Mouse (Mus musculus): ENCODE results near the gene Sp6. TPM values are rescaled to one million over a fixed set of nuclear protein-coding genes. Genes with fewer than 3 reads are reported as not detected.

Gene Sp6
- polyA plus RNA-seq, 1 experiment from 2014 or later: 0.09 TPM

GRCm38 (mm10) chr11:97041022-97041899 lies 28.1 kb downstream of the Sp6 start, which contains the start of the genes Lrrc46 and Mrpl10:
TSS of gene Lrrc46 (minus strand) at chr11:97041407.
TSS of gene Mrpl10 (plus strand) at chr11:97041560.
- no peaks in the 10 kb centered on the region for H3K9me3 ChIP-seq (ENCODE audit: control insufficient read depth, low read length)
- WGBS: under 1% methylated on average over 46 of the region's 48 CpGs

DNA sequence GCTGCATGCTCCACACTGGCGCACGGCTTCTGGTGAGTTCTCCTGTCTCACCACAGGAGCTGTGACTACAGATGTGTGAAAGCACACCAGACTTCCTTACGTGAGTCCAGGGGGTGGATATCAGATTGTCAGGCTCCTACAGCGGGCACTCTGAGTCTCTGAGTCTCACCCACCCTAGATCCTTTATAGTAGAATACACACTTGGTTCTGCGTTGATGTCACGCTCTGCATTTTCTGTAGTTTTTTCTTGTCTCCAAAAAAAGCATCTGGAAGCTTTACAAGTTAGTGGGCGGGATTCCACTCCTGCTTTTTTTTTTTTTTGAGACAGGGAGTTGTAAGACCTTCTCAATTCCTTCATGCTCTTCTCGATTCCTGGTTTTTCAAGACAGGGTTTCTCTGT lies 31.7 kb downstream of the Sp6 start:
- ATAC-seq (ENCODE audit: low read depth): no peak
- no peaks in the 10 kb centered on the region for H3K27me3 ChIP-seq (ENCODE audit: control insufficient read depth, insufficient read depth, low read length)
- H3K9ac ChIP-seq (replicated peaks; ENCODE audit: low read depth, low read length): no peak overlapping the region
- H3K4me2 ChIP-seq (ENCODE audit: low read depth, low read length): no peak overlapping the region
- no peak overlapping the region for H3K27ac ChIP-seq (ENCODE audit: low read depth, low read length)
- no peak overlapping the region for H3K4me3 ChIP-seq (ENCODE audit: low read depth, low read length)
- WGBS: 97% methylated on average over 8 of the region's 8 CpGs
- H3K9me3 ChIP-seq (ENCODE audit: control insufficient read depth, low read length): no peaks in the 10 kb centered on the region
- peaks cover 10% of the 10 kb centered on the region for H3K36me3 ChIP-seq (ENCODE audit: control insufficient read depth, insufficient read depth, low read length)
- peaks cover 8% of the 10 kb centered on the region; the same call in 1 of the 2 replicates for H3K4me1 ChIP-seq (ENCODE audit: control insufficient read depth, insufficient read depth, low read length)

More at GRCm38 (mm10) chr11:97041022-97041899, 28.1 kb downstream of the Sp6 start, which contains the start of the genes Lrrc46 and Mrpl10:
- H3K36me3 ChIP-seq (ENCODE audit: control insufficient read depth, insufficient read depth, low read length): no peaks in the 10 kb centered on the region; the same call in 1 of the 2 replicates
- peak within 1 kb of the TSS; percentile 62 for H3K4me3 ChIP-seq (ENCODE audit: low read depth, low read length)
- no peaks in the 10 kb centered on the region for H3K27me3 ChIP-seq (ENCODE audit: control insufficient read depth, insufficient read depth, low read length)
- ATAC-seq (ENCODE audit: low read depth): peak; percentile 88
- peak within 1 kb of the TSS; percentile 55; the same call in 1 of the 2 replicates for H3K27ac ChIP-seq (ENCODE audit: low read depth, low read length)
- peak within 1 kb of the TSS; percentile 81 for H3K9ac ChIP-seq (replicated peaks; ENCODE audit: low read depth, low read length)
- H3K4me1 ChIP-seq (ENCODE audit: control insufficient read depth, insufficient read depth, low read length): peaks cover 8% of the 10 kb centered on the region; the same call in 1 of the 2 replicates
- H3K4me2 ChIP-seq (ENCODE audit: low read depth, low read length): peak within 1 kb of the TSS; percentile 82

DNA sequence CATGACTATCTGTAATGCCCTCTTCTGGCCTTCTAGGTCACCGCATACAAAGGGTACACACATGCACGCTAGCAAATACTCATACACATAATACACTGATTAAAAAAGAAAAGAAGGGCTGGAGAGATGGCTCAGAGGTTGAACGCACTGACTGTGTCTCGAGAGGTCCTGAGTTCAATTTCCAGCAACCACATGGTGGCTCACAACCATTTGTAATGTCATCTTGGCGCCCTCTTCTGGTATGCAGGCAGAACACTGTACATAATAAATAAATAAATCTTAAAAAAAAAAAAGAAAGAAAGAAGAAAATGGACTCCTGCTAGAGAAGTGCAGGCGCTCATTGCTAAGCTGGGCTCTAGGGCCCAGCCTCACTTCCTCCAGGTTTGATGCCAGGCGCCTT lies 32.7 kb downstream of the Sp6 start:
- H3K27me3 ChIP-seq (ENCODE audit: control insufficient read depth, insufficient read depth, low read length): no peaks in the 10 kb centered on the region
- ATAC-seq (ENCODE audit: low read depth): no peak
- H3K4me3 ChIP-seq (ENCODE audit: low read depth, low read length): no peak overlapping the region
- H3K27ac ChIP-seq (ENCODE audit: low read depth, low read length): no peak overlapping the region
- peaks cover 15% of the 10 kb centered on the region; the same call in 1 of the 2 replicates for H3K4me1 ChIP-seq (ENCODE audit: control insufficient read depth, insufficient read depth, low read length)
- WGBS: 86% methylated on average over 7 of the region's 7 CpGs
- no peaks in the 10 kb centered on the region for H3K9me3 ChIP-seq (ENCODE audit: control insufficient read depth, low read length)
- H3K4me2 ChIP-seq (ENCODE audit: low read depth, low read length): no peak overlapping the region
- H3K36me3 ChIP-seq (ENCODE audit: control insufficient read depth, insufficient read depth, low read length): peaks cover 10% of the 10 kb centered on the region
- H3K9ac ChIP-seq (replicated peaks; ENCODE audit: low read depth, low read length): no peak overlapping the region

GRCm38 (mm10) chr11:97048090-97048650 lies 35.0 kb downstream of the Sp6 start:
- Histone ChIP-seq H3K27me3 (ENCODE audit: control insufficient read depth, insufficient read depth, low read length) (no peaks in the 10 kb centered on the region), H3K4me2 (ENCODE audit: low read depth, low read length) (no peak overlapping the region), H3K9me3 (ENCODE audit: control insufficient read depth, low read length) (no peaks in the 10 kb centered on the region), H3K27ac (ENCODE audit: low read depth, low read length) (no peak overlapping the region), H3K9ac (replicated peaks; ENCODE audit: low read depth, low read length) (no peak overlapping the region), H3K36me3 (ENCODE audit: control insufficient read depth, insufficient read depth, low read length) (peaks cover 13% of the 10 kb centered on the region), H3K4me3 (ENCODE audit: low read depth, low read length) (no peak overlapping the region), H3K4me1 (ENCODE audit: control insufficient read depth, insufficient read depth, low read length) (peaks cover 19% of the 10 kb centered on the region)
- 85% methylated on average over 8 of the region's 8 CpGs for WGBS
- ATAC-seq (ENCODE audit: low read depth): no peak

- Histone ChIP-seq H3K27ac (ENCODE audit: low read depth, low read length) (no peak overlapping the region), H3K36me3 (ENCODE audit: control insufficient read depth, insufficient read depth, low read length) (peaks cover 17% of the 10 kb centered on the region), H3K4me1 (ENCODE audit: control insufficient read depth, insufficient read depth, low read length) (peaks cover 19% of the 10 kb centered on the region), H3K4me3 (ENCODE audit: low read depth, low read length) (no peak overlapping the region), H3K9ac (replicated peaks; ENCODE audit: low read depth, low read length) (no peak overlapping the region), H3K27me3 (ENCODE audit: control insufficient read depth, insufficient read depth, low read length) (no peaks in the 10 kb centered on the region), H3K9me3 (ENCODE audit: control insufficient read depth, low read length) (no peaks in the 10 kb centered on the region), H3K4me2 (ENCODE audit: low read depth, low read length) (peak overlapping the region; percentile 55; the same call in 1 of the 2 replicates)
- WGBS: 80% methylated on average over 6 of the region's 6 CpGs
- ATAC-seq (ENCODE audit: low read depth): no peak
These were observed 36.4 kb downstream of the Sp6 start for GRCm38 (mm10) chr11:97049492-97050085.

DNA sequence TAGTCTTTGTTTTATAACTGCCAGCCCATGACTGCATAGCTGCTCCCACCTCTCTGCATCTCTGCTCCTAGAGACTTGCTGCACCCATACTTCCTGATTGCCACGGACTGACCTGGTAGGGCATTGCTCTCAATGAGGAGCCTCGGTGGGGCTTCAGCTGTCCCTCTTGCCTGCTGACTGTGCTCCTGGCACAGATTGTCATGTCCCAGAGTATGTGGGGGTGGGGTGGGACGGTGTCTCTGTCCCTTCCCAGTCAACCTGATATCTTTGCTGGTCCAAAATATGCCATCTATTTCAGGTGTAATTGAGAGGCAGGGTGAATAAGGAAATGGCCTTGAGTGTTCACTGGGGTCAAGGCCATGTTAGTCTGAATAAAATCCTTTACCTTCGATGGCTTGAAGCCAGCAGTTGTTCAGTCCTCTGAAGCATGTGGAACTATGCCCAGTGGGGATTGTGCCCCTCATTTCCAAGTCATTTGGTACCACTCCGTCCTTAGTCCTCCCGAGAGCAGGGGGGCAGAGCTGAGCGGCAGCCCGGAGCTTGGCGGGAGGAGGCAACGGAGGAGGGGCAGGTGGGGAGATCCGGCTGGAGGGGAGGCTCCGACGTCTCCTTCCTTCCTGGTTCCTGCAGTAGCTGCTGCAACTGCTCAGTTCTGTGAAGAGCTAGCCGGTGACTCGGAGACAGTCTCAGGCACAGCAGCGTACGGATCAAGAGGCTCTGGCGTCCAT lies 37.2 kb downstream of the Sp6 start, which contains the start of gene Osbpl7:
Osbpl7 (plus strand) TSS at position 413 of the 728 bp plus-strand sequence.
- H3K4me2 ChIP-seq (ENCODE audit: low read depth, low read length): peak within 1 kb of the TSS; percentile 55
- no peaks in the 10 kb centered on the region for H3K9me3 ChIP-seq (ENCODE audit: control insufficient read depth, low read length)
- H3K9ac ChIP-seq (replicated peaks; ENCODE audit: low read depth, low read length): peak within 1 kb of the TSS; percentile 61
- peak; percentile 84 for ATAC-seq (ENCODE audit: low read depth)
- peaks cover 19% of the 10 kb centered on the region for H3K4me1 ChIP-seq (ENCODE audit: control insufficient read depth, insufficient read depth, low read length)
- H3K36me3 ChIP-seq (ENCODE audit: control insufficient read depth, insufficient read depth, low read length): peaks cover 22% of the 10 kb centered on the region
- peak within 1 kb of the TSS; percentile 46; the same call in 1 of the 2 replicates for H3K27ac ChIP-seq (ENCODE audit: low read depth, low read length)
- H3K27me3 ChIP-seq (ENCODE audit: control insufficient read depth, insufficient read depth, low read length): no peaks in the 10 kb centered on the region
- WGBS: 7% methylated on average over 18 of the region's 18 CpGs
- H3K4me3 ChIP-seq (ENCODE audit: low read depth, low read length): peak within 1 kb of the TSS; percentile 47

DNA sequence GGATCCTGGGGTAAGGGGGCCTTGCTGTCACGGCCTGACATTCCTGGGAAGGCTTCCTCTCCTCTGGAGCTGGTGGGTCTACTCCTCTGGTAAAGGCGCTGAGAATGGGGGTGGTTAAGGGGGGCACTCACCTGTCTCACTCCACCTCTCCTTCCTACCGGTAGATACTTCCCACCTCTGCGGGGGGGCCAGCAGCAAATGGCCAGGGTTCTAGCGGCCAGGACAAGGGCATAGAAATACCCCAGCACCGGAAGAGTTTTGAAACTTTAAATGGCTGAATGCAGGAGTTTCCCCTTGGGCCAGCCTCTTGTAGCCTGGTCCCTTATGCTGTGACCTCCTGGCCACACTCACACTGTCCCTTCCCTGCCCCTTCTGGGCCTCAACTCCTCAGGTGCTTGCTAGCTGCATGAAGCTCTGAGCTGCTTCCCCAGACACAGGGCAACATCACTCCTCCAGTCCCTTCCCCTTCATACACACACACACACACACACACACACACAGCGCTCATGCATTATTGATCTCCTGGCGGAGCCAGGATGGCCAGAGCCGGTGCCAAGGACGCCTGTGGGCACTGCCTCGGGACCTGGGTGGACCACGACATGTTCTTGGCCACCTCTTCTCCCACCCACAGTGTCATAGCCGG lies 37.9 kb downstream of the Sp6 start:
- WGBS: 21% methylated on average over 13 of the region's 13 CpGs
- H3K4me3 ChIP-seq (ENCODE audit: low read depth, low read length): peak overlapping the region; percentile 47
- H3K9me3 ChIP-seq (ENCODE audit: control insufficient read depth, low read length): no peaks in the 10 kb centered on the region
- peak; percentile 22; the same call in 1 of the 2 replicates for ATAC-seq (ENCODE audit: low read depth)
- peak overlapping the region; percentile 61 for H3K9ac ChIP-seq (replicated peaks; ENCODE audit: low read depth, low read length)
- H3K4me2 ChIP-seq (ENCODE audit: low read depth, low read length): peak overlapping the region; percentile 55
- H3K27me3 ChIP-seq (ENCODE audit: control insufficient read depth, insufficient read depth, low read length): no peaks in the 10 kb centered on the region
- 0 out of 2 replicates have a peak overlapping the region, but pooled peaks have one; percentile 46 for H3K27ac ChIP-seq (ENCODE audit: low read depth, low read length)
- H3K36me3 ChIP-seq (ENCODE audit: control insufficient read depth, insufficient read depth, low read length): peaks cover 26% of the 10 kb centered on the region
- peaks cover 19% of the 10 kb centered on the region for H3K4me1 ChIP-seq (ENCODE audit: control insufficient read depth, insufficient read depth, low read length)

- H3K27ac ChIP-seq (ENCODE audit: low read depth, low read length): no peak overlapping the region
- no peaks in the 10 kb centered on the region for H3K27me3 ChIP-seq (ENCODE audit: control insufficient read depth, insufficient read depth, low read length)
- H3K9me3 ChIP-seq (ENCODE audit: control insufficient read depth, low read length): no peaks in the 10 kb centered on the region
- no peak overlapping the region for H3K4me2 ChIP-seq (ENCODE audit: low read depth, low read length)
- H3K4me1 ChIP-seq (ENCODE audit: control insufficient read depth, insufficient read depth, low read length): peaks cover 19% of the 10 kb centered on the region
- ATAC-seq (ENCODE audit: low read depth): no peak
- 29% methylated on average over 11 of the region's 11 CpGs for WGBS
- peaks cover 31% of the 10 kb centered on the region for H3K36me3 ChIP-seq (ENCODE audit: control insufficient read depth, insufficient read depth, low read length)
- no peak overlapping the region for H3K4me3 ChIP-seq (ENCODE audit: low read depth, low read length)
- H3K9ac ChIP-seq (replicated peaks; ENCODE audit: low read depth, low read length): no peak overlapping the region
These were observed 39.0 kb downstream of the Sp6 start for GRCm38 (mm10) chr11:97052219-97052646.
